Mouse (Mus musculus): ENCODE measurements around the gene Crabp2. TPM values are rescaled to one million over a fixed set of nuclear protein-coding genes. Genes with fewer than 3 reads are reported as not detected.

Gene Crabp2
- total RNA-seq, 4 experiments from 2014 or later = not detected

- no peak for DNase-seq (ENCODE audit: low spot score in 2 of 2)
Observed at GRCm38 (mm10) chr3:87984094-87984493, 35.6 kb downstream of the Crabp2 start.

GRCm38 (mm10) chr3:87985505-87986320 lies 37.2 kb downstream of the Crabp2 start:
- no peak for DNase-seq (ENCODE audit: low spot score in 2 of 2)

DNA sequence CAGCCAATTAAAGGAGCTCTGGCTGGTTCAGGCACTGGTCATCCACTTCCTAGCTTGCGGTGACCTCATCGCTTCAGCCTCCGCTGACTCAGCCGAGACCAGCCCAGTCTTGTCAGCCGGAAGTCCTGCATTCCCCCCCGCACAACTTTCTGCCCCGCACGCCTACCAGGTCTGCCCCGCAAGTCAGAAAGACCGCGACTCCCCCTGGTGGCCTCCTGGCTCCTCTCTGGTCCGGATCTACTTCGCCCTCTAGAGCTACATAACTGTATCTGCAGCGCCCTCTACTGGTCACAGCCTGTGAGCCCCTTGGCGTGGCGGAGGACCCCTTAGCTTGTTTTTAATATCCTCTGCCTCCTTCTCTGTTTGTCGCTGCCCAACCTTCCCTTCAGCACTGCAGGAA lies 38.4 kb downstream of the Crabp2 start:
- peak; percentile 93 for DNase-seq (ENCODE audit: low spot score in 2 of 2)

- no peak for DNase-seq (ENCODE audit: low spot score in 2 of 2)
Observed at GRCm38 (mm10) chr3:87987633-87988032, 39.2 kb downstream of the Crabp2 start.

DNA sequence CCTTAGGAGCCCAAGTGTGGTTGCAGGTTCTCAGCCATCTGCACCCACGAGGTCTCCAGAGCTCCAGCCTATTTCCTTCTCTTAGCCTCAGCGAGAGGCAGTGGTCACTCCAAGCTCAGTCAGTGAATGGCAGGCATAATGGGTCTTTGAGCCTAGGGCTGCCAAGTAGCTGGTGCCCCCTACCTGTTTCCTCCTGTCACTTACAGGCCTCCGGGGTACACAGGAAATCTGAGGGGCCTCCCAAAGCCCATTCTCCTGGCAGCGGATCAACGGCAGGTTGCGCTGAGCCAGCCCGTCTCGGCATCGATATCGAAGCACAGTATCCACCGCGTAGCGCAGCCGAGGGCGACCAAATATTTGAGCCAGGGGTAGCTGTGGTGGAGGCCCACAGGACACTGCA lies 39.6 kb downstream of the Crabp2 start:
- DNase-seq (ENCODE audit: low spot score in 2 of 2) = no peak

GRCm38 (mm10) chr3:87989935-87990334 lies 41.5 kb downstream of the Crabp2 start:
- no peak for DNase-seq (ENCODE audit: low spot score in 2 of 2)

DNA sequence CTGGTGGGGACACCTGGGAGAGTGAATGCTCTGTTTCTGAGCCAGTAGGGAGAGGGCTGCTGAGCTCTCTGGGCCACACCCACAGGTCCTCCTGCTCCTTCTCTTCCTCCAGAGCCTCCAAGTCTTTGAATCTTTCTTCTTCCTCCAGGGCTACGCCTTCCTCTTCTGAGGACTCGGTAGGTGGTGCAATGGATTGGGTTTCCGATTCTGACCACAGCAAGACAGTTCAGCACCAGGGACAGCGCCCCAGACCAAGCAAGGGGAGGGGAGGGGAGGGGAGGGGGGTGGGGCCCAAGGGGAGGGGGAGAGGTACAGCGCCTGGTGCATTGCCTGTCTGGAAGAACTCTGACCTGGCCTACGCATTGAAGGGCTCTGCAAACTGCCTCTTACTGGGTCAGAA lies 45.0 kb downstream of the Crabp2 start:
- no peak for DNase-seq (ENCODE audit: low spot score in 2 of 2)

- DNase-seq (ENCODE audit: low spot score in 2 of 2) = no peak
Observed at GRCm38 (mm10) chr3:87995331-87995730, 46.9 kb downstream of the Crabp2 start.

DNA sequence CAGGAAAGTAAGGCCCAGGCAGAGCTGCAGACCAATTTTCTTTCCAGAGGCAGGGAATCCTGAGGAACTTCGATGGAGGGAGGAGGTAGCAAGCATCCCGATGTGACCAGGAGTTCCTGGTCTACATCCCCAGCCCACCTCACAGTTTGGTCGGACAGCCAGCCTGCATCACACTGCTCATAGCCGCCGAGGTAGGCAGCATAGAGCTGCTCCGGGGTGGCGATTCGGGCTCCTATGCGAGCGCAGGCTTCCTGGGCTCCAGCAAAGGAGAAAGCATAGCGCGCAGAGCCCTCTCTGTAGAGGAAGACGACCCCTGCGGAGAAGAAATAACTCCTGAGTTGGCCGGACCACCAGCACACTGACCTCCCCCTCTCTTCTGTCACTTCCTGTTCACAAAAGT lies 47.9 kb downstream of the Crabp2 start:
- DNase-seq (ENCODE audit: low spot score in 2 of 2) = no peak

- no peak for DNase-seq (ENCODE audit: low spot score in 2 of 2)
Observed at GRCm38 (mm10) chr3:87996971-87997614, 48.6 kb downstream of the Crabp2 start.

DNA sequence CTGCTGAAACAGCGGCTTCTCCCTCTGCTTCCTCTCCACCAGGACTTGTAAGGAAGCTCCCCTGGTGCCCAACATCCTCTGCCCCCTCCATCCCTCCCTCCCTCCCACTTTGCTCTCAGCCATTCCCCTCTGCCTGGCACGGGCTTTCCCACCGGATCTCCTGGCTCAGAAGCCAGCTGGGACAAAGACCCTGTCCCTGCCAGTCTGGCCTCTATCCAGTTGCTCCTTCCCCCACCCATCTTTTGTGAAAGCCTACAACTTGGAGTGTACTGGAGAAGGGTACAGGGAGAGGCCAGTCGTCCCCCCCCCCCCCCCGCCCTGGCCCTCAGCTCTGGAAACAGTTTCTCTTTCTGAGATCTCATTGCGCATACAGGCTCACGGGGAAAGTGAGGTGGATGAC lies 50.3 kb downstream of the Crabp2 start:
- DNase-seq (ENCODE audit: low spot score in 2 of 2) = no peak

DNA sequence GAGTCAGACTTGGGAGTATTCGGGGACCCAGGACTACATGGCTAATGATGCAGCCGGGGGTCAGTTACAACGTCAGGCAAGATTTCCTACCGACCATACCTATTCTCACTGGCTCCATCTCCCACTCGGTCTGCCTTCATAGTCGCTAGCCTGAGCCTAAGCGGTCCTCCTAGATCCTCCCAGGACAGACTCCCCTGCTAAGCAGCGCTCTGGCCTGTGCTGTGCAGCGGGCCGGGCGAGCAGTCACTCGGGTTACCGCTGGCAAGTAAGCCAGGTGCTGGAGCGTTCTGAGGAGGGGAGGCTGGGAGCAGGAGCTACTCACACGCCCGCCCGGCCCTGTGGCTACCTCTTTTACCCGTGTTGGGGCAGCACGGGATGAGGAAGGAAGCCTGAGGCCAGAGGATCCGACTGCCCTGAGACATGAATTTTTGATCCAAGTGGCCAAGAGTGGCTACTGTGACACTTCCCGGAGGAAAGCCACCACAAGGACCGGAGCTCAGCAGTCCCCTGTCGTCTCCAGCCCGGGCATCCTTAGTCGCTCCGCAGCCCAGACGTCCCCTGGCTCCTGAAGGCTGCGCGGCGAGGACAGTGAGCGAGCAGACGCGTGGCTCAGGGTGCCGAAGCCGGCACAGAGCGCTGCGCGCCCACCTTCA lies 50.9 kb downstream of the Crabp2 start:
- DNase-seq (ENCODE audit: low spot score in 2 of 2) = no peak

DNA sequence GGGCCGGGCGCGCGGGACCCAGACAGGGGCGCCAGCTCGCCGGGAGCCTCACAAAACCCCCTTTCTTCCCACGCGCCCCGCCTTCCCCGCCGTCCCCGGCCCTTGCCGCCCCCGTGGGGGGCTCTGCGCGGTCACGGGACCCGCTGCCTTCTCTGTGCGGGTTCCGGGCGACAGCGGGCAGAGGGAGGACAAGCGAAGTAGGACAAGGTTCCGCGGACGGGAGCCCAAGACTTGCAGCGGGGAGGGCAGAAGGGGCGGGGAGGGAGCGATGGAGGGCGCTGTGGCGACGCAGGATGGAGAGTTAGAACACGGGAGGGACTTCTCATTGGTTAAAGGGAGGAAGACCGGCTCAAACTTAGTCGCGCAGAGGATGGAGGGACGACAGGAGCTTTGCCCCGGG lies 51.7 kb downstream of the Crabp2 start, which contains the start of gene Bcan:
Gene Bcan, minus strand, starts transcription at position 50 of the 400 bp plus-strand sequence.
- DNase-seq (ENCODE audit: low spot score in 2 of 2) = no peak

- DNase-seq (ENCODE audit: low spot score in 2 of 2) = no peak
Observed at GRCm38 (mm10) chr3:88000816-88001595, 52.5 kb downstream of the Crabp2 start.

GRCm38 (mm10) chr3:88002291-88002976 lies 54.0 kb downstream of the Crabp2 start:
- no peak for DNase-seq (ENCODE audit: low spot score in 2 of 2)

Other genes with a start within 250 kb of the Crabp2 start
- under 1 TPM in 1 of 4 experiments, not detected in 3; 0.68 TPM for gene Lrrc71, start 200.0 kb upstream of the Crabp2 start, total RNA-seq (2022)
- not detected for gene Ntrk1, start 153.5 kb upstream of the Crabp2 start, total RNA-seq (2022)
- gene Insrr, start 151.7 kb upstream of the Crabp2 start, total RNA-seq (2022) = not detected
- 1 to 10 TPM; 3.2 to 7.1 (median 5.1) TPM for gene Pear1, start 124.4 kb upstream of the Crabp2 start, total RNA-seq (2022)
- not detected for gene Sh2d2a, start 101.9 kb upstream of the Crabp2 start, total RNA-seq (2022)
- gene Prcc, start 63.1 kb upstream of the Crabp2 start, total RNA-seq (2022) = 10 to 100 TPM; 48.6 to 53.0 (median 52.0) TPM
- 100 to 1,000 TPM; 243 to 264 (median 254) TPM for gene Hdgf, start 42.3 kb upstream of the Crabp2 start, total RNA-seq (2022)
- gene Mrpl24, start 29.2 kb upstream of the Crabp2 start, total RNA-seq (2022) = 10 to 100 TPM; 40.9 to 48.1 (median 45.8) TPM
- gene Isg20l2, start 18.4 kb upstream of the Crabp2 start, total RNA-seq (2022) = 1 to 10 TPM; 5.8 to 7.6 (median 7.2) TPM
- gene Rrnad1, start 17.9 kb upstream of the Crabp2 start, total RNA-seq (2022) = 1 to 10 TPM; 2.4 to 4.1 (median 3.5) TPM
- 10 to 100 TPM in 2 of 4 experiments, 1 to 10 TPM in 2; 8.7 to 18.0 (median 12.0) TPM for gene Nes, start 22.4 kb downstream of the Crabp2 start, total RNA-seq (2022)
- under 1 TPM in 1 of 4 experiments, not detected in 3; 0.15 TPM for gene Bcan, start 51.6 kb downstream of the Crabp2 start, total RNA-seq (2022)
- under 1 TPM in 1 of 4 experiments, not detected in 3; 0.11 TPM for gene Hapln2, start 78.9 kb downstream of the Crabp2 start, total RNA-seq (2022)
- 10 to 100 TPM; 24.2 to 30.2 (median 25.5) TPM for gene Gpatch4, start 94.4 kb downstream of the Crabp2 start, total RNA-seq (2022)
- 10 to 100 TPM; 49.1 to 56.1 (median 50.4) TPM for gene Naxe, start 109.8 kb downstream of the Crabp2 start, total RNA-seq (2022)
- gene Ttc24, start 129.6 kb downstream of the Crabp2 start, total RNA-seq (2022) = not detected
- under 1 TPM; 0.08 to 0.39 (median 0.12) TPM for gene Iqgap3, start 133.3 kb downstream of the Crabp2 start, total RNA-seq (2022)
- 100 to 1,000 TPM; 164 to 186 (median 172) TPM for gene Mef2d, start 193.7 kb downstream of the Crabp2 start, total RNA-seq (2022)